Mouse (Mus musculus): ENCODE data around the gene Mpp4. TPM values are rescaled to one million over a fixed set of nuclear protein-coding genes. Genes with fewer than 3 reads are reported as not detected.

Mpp4 gene
- 0.66 TPM for polyA plus RNA-seq (2014; fragmentation: Illumina TruSeq; extraction: RNeasy Lipid Tissue Mini Kit (QIAGEN cat#74804))

DNA sequence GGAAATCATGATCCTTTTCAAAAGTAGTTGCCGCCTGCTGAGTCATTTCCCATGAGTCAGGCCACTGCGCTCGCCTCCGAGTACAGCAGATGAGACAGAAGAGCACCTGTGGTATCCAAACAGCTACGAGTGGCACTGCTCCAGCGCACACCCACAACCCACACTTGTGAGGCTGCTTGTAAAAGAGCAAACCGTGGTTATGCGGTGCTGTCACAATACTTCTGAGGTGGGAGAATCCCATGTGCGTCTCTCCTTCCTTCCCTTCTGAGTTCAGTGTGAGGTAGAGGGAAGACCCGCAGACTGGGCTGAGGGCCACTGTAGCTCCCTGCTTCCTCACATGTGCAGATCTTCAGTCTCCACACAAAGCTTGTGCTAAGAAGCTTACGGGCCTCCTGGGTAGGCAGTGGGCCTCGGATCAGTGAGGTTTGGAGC is at the start of gene Mpp4:
Mpp4 (minus strand) TSS at position 360 of the 432 bp plus-strand sequence.

DNA sequence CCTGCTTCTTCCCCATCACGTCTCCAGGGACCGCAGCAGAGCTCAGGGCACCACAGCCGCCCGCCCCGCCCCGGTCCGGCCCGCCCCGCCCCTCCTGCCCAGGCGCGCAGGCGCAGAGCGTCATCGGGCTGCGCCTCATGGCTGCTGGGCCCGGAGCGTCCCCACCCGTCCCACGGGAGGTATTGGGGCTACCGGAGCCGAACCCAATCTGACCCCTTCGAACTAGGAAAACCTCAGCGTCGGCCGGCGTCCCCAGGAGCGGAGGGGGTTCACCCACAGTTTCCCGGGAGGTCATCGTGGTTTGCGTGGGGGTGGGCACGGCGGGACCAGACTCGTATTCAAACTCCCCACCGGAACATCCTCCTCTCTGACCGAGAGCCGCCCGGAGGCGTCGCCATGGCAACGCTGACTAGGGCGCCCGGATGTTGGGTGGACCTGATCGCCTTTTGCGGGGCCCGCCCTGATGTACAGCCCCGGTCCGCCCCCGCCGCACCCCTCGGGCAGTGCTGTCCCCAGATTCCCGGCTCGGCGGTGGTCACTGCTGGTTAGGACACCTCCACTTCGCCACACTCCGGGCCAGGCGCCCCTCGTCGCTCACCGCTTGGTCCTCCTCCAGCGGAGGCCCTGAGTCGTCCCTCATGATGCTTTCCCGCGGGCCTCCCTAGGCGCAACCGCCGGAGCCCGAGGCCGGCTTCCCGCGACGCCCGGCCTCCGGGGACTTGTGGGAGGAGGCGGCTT is 43.3 kb downstream of the Mpp4 start, which contains the start of gene Tmem237:
Tmem237 (minus strand) TSS at position 689 of the 738 bp plus-strand sequence.

GRCm38 (mm10) chr1:59094705-59095104 is 68.5 kb downstream of the Mpp4 start, which contains the start of gene C2cd6:
C2cd6 (minus strand) TSS chr1:59094900.

Other genes with a start within 250 kb of the Mpp4 start
- 61.8 TPM for gene Trak2, start 190.0 kb downstream of the Mpp4 start, polyA plus RNA-seq (2014; fragmentation: Illumina TruSeq; extraction: RNeasy Lipid Tissue Mini Kit (QIAGEN cat#74804))
- gene Stradb, start 189.9 kb downstream of the Mpp4 start, polyA plus RNA-seq (2014; fragmentation: Illumina TruSeq; extraction: RNeasy Lipid Tissue Mini Kit (QIAGEN cat#74804)): 39.3 TPM
- not detected for gene C2cd6, start 68.5 kb downstream of the Mpp4 start, polyA plus RNA-seq (2014; fragmentation: Illumina TruSeq; extraction: RNeasy Lipid Tissue Mini Kit (QIAGEN cat#74804))
- gene Tmem237, start 43.0 kb downstream of the Mpp4 start, polyA plus RNA-seq (2014; fragmentation: Illumina TruSeq; extraction: RNeasy Lipid Tissue Mini Kit (QIAGEN cat#74804)): 38.7 TPM
- 7.2 TPM for gene Als2, start 73.8 kb upstream of the Mpp4 start, polyA plus RNA-seq (2014; fragmentation: Illumina TruSeq; extraction: RNeasy Lipid Tissue Mini Kit (QIAGEN cat#74804))
- gene Cdk15, start 93.5 kb upstream of the Mpp4 start, polyA plus RNA-seq (2014; fragmentation: Illumina TruSeq; extraction: RNeasy Lipid Tissue Mini Kit (QIAGEN cat#74804)): not detected